Mouse (Mus musculus): ENCODE data around the gene Oxct1. TPM values are rescaled to one million over a fixed set of nuclear protein-coding genes. Genes with fewer than 3 reads are reported as not detected.

Oxct1 gene
- polyA plus RNA-seq, 1 experiment from 2014 or later, result 44.9 TPM

- no peak overlapping the region for H3K4me2 ChIP-seq (replicated peaks; ENCODE audit: low read depth)
- 70% methylated on average over 2 of the region's 2 CpGs for WGBS
- no peak overlapping the region for H3K9ac ChIP-seq (ENCODE audit: low read depth, low read length)
- no peaks in the 10 kb centered on the region for H3K36me3 ChIP-seq (ENCODE audit: control insufficient read depth, insufficient read depth)
- H3K27ac ChIP-seq (ENCODE audit: low read depth, low read length), result no peak overlapping the region
- H3K9me3 ChIP-seq (ENCODE audit: control insufficient read depth), result no peaks in the 10 kb centered on the region
- ATAC-seq, result no peak
- no peak overlapping the region for H3K4me3 ChIP-seq (ENCODE audit: low read depth, low read length)
- no peaks in the 10 kb centered on the region for H3K27me3 ChIP-seq (replicated peaks; ENCODE audit: control insufficient read depth, insufficient read depth, low read length)
- no peak for TF ChIP-seq CTCF (IDR thresholded peaks at IDR 0.05; ENCODE audit: low read depth)
- H3K4me1 ChIP-seq (replicated peaks; ENCODE audit: control insufficient read depth, insufficient read depth, low read length), result no peaks in the 10 kb centered on the region
These were observed 12.3 kb upstream of the Oxct1 start for GRCm38 (mm10) chr15:4013873-4014272.

- WGBS, result 50% methylated on average over 4 of the region's 4 CpGs
- Histone ChIP-seq H3K4me3 (ENCODE audit: low read depth, low read length) (no peak overlapping the region), H3K4me2 (replicated peaks; ENCODE audit: low read depth) (no peak overlapping the region), H3K27ac (ENCODE audit: low read depth, low read length) (no peak overlapping the region), H3K4me1 (replicated peaks; ENCODE audit: control insufficient read depth, insufficient read depth, low read length) (no peaks in the 10 kb centered on the region), H3K27me3 (replicated peaks; ENCODE audit: control insufficient read depth, insufficient read depth, low read length) (no peaks in the 10 kb centered on the region), H3K9ac (ENCODE audit: low read depth, low read length) (no peak overlapping the region), H3K36me3 (ENCODE audit: control insufficient read depth, insufficient read depth) (no peaks in the 10 kb centered on the region), H3K9me3 (ENCODE audit: control insufficient read depth) (no peaks in the 10 kb centered on the region)
- no peak for ATAC-seq
- TF ChIP-seq CTCF (IDR thresholded peaks at IDR 0.05; ENCODE audit: low read depth), result no peak
These were observed 5.5 kb upstream of the Oxct1 start for GRCm38 (mm10) chr15:4020711-4021110.

- no peak for TF ChIP-seq CTCF (IDR thresholded peaks at IDR 0.05; ENCODE audit: low read depth)
- no peak for ATAC-seq
- Histone ChIP-seq H3K9ac (ENCODE audit: low read depth, low read length) (no peak overlapping the region), H3K27me3 (replicated peaks; ENCODE audit: control insufficient read depth, insufficient read depth, low read length) (no peaks in the 10 kb centered on the region), H3K4me1 (replicated peaks; ENCODE audit: control insufficient read depth, insufficient read depth, low read length) (no peaks in the 10 kb centered on the region), H3K4me3 (ENCODE audit: low read depth, low read length) (no peak overlapping the region), H3K4me2 (replicated peaks; ENCODE audit: low read depth) (no peak overlapping the region), H3K27ac (ENCODE audit: low read depth, low read length) (no peak overlapping the region), H3K9me3 (ENCODE audit: control insufficient read depth) (no peaks in the 10 kb centered on the region), H3K36me3 (ENCODE audit: control insufficient read depth, insufficient read depth) (no peaks in the 10 kb centered on the region)
- 57% methylated on average over 2 of the region's 2 CpGs for WGBS
These were observed 2.4 kb upstream of the Oxct1 start for GRCm38 (mm10) chr15:4023747-4024146.

GRCm38 (mm10) chr15:4024726-4025507 is 1.3 kb upstream of the Oxct1 start:
- Histone ChIP-seq H3K27ac (ENCODE audit: low read depth, low read length) (no peak overlapping the region), H3K9ac (ENCODE audit: low read depth, low read length) (no peak overlapping the region), H3K36me3 (ENCODE audit: control insufficient read depth, insufficient read depth) (no peaks in the 10 kb centered on the region), H3K4me2 (replicated peaks; ENCODE audit: low read depth) (no peak overlapping the region), H3K4me1 (replicated peaks; ENCODE audit: control insufficient read depth, insufficient read depth, low read length) (no peaks in the 10 kb centered on the region), H3K27me3 (replicated peaks; ENCODE audit: control insufficient read depth, insufficient read depth, low read length) (no peaks in the 10 kb centered on the region), H3K9me3 (ENCODE audit: control insufficient read depth) (no peaks in the 10 kb centered on the region), H3K4me3 (ENCODE audit: low read depth, low read length) (no peak overlapping the region)
- no peak for TF ChIP-seq CTCF (IDR thresholded peaks at IDR 0.05; ENCODE audit: low read depth)
- ATAC-seq, result no peak
- WGBS, result 85% methylated on average over 13 of the region's 13 CpGs

GRCm38 (mm10) chr15:4025508-4025904 is 677 bp upstream of the Oxct1 start:
- no peaks in the 10 kb centered on the region for H3K4me1 ChIP-seq (replicated peaks; ENCODE audit: control insufficient read depth, insufficient read depth, low read length)
- H3K27ac ChIP-seq (ENCODE audit: low read depth, low read length), result no peak overlapping the region
- peak overlapping the region; percentile 97; the same call in 1 of the 2 replicates for H3K4me2 ChIP-seq (replicated peaks; ENCODE audit: low read depth)
- H3K9ac ChIP-seq (ENCODE audit: low read depth, low read length), result no peak overlapping the region
- no peaks in the 10 kb centered on the region for H3K9me3 ChIP-seq (ENCODE audit: control insufficient read depth)
- WGBS, result 72% methylated on average over 11 of the region's 11 CpGs
- no peaks in the 10 kb centered on the region for H3K36me3 ChIP-seq (ENCODE audit: control insufficient read depth, insufficient read depth)
- no peaks in the 10 kb centered on the region for H3K27me3 ChIP-seq (replicated peaks; ENCODE audit: control insufficient read depth, insufficient read depth, low read length)
- TF ChIP-seq CTCF (IDR thresholded peaks at IDR 0.05; ENCODE audit: low read depth), result no peak
- no peak for ATAC-seq
- H3K4me3 ChIP-seq (ENCODE audit: low read depth, low read length), result no peak overlapping the region

GRCm38 (mm10) chr15:4026831-4027584 is 825 bp downstream of the Oxct1 start:
- Histone ChIP-seq H3K9ac (ENCODE audit: low read depth, low read length) (peak overlapping the region; percentile 74), H3K9me3 (ENCODE audit: control insufficient read depth) (no peaks in the 10 kb centered on the region), H3K4me3 (ENCODE audit: low read depth, low read length) (peak overlapping the region; percentile 80), H3K27me3 (replicated peaks; ENCODE audit: control insufficient read depth, insufficient read depth, low read length) (no peaks in the 10 kb centered on the region), H3K4me1 (replicated peaks; ENCODE audit: control insufficient read depth, insufficient read depth, low read length) (no peaks in the 10 kb centered on the region), H3K4me2 (replicated peaks; ENCODE audit: low read depth) (peak overlapping the region; percentile 97), H3K36me3 (ENCODE audit: control insufficient read depth, insufficient read depth) (no peaks in the 10 kb centered on the region), H3K27ac (ENCODE audit: low read depth, low read length) (peak overlapping the region; percentile 88)
- ATAC-seq, result peak; percentile 68
- peak; percentile 43 for TF ChIP-seq CTCF (IDR thresholded peaks at IDR 0.05; ENCODE audit: low read depth)
- WGBS, result under 1% methylated on average over 64 of the region's 65 CpGs
